Mouse (Mus musculus): ENCODE measurements around the gene Tmem80.

Gene Tmem80

GRCm38 (mm10) chr7:141363106-141363751, 35.7 kb downstream of the Tmem80 start:
- peak; percentile 81 for DNase-seq

GRCm38 (mm10) chr7:141363752-141364125, 36.2 kb downstream of the Tmem80 start:
- peak; percentile 25 for DNase-seq

GRCm38 (mm10) chr7:141364349-141365048, 37.0 kb downstream of the Tmem80 start:
- no peak for DNase-seq

- DNase-seq, result no peak
Measured at GRCm38 (mm10) chr7:141365049-141365445, 37.5 kb downstream of the Tmem80 start.

DNA sequence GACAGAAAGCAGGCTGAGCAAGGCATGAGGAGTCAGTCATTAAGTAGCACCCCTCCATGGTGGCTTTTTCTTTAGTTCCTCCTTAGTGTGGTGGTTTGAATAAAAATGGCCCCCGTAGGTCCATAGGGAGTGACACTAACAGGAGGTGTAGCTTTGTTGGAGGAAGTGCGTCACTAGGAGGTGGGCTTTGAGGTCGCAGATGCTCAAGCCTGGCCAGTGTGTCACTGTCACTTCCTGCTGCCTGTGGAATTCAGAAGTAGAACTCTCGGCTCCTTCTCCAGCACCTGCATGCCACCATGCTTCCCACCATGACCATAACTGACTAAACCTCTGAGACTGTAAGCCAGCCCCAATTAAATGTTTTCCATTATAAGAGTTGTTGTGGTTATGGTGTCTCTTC, 39.8 kb downstream of the Tmem80 start:
- no peak for DNase-seq

DNA sequence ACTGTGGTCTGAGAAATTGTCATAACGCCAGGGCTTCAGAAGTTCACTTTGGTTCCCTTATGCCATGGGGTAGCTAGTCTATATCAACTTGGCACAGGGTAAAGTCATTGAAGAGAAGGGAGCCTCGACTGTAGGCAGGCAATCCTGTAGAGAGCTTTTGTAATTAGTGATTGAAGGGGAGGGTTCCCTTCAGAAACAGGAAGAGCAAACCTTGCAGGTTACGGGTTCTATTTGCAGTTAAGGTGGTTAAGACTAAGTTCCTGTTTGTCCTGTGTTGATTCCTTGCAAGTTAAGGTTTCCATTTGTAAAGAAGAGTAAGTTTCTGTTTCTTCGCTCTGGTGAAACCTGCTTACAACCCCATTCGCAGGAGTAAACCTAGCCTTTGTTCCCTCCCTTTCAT, 42.4 kb downstream of the Tmem80 start:
- no peak for DNase-seq

DNA sequence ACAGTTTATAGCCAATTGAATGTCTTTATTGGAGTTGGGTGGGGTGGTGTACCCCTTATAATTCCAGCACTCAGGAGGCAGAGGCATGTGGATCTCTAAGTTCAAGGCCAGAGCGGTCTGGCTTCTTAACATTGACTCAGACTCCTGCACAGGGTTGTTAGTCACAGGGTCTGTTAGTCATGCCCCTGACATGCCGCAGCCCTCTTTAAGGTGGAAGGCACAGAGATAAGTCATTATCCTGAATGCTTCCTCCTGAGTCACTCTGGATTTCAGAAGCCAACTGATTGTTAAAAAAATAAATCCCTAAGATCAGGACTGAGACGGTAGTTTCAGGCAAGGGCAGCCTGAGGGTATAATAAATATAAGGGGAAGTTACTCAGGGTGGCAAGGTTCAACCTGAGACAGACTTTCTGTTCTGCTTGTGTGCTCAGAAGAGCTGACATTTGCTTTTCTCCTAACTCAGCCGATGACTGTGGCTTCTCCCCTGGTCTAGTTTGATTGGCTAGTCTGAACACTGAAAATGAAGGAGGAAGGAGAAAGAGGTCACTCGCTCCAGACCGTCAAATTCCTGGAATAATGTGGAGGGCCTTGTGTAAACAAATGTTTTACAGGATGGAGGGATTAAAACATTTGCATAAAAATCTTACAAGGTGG, 44.5 kb downstream of the Tmem80 start:
- no peak for DNase-seq

DNA sequence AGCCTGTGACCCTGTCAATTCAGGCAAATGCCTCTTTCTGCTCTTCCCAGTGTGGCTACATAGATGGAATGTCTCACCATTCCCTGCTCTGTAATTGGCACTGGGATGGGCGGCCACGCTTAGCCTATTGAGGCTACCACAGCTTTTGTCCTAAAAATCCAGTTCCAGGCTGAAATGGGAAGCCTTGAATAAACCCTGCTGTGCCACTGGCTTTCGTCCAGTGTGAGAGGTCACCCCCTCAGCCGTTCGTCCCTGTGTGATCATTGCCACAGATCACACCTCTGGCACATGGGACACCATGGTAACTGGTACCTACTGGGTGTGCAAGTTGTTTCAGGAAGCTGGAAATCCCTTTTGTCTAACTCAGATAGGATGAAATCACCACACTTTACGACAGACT, 46.1 kb downstream of the Tmem80 start:
- no peak for DNase-seq

DNA sequence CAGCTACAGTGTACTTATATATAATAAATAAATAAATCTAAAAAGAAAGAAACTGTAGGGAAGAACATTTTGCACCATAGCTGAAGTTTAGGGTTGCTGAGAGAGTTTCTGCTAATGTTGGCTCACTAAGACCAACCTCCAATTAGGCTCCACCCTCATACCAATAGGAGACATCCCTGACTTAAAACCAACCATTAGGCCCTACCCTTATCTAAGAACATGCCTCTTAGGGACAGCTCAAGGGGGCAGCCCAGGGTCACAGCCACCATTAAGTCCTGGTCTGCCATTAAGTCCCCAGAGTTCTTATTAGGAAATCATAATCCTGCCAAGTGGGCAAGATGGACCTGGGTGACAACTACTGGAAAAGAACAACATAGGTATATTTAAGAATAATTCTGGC, 46.9 kb downstream of the Tmem80 start:
- DNase-seq, result no peak

GRCm38 (mm10) chr7:141379584-141379983, 52.0 kb downstream of the Tmem80 start:
- DNase-seq, result no peak

GRCm38 (mm10) chr7:141381068-141381835, 53.7 kb downstream of the Tmem80 start:
- no peak for DNase-seq
